Mouse (Mus musculus) frontal cortex, postnatal 36 days (tissue): ENCODE measurements around the gene Ntm.
A peak's percentile ranks its signal among the peaks of the same experiment; 100 is the strongest.

Source experiments
- DNase-seq, 2 experiments: peaks; one replicate each; pipeline ENCODE4 v3.0.0; 2022; ENCODE audit warnings: low spot score in 2 of 2

Ntm gene

DNA sequence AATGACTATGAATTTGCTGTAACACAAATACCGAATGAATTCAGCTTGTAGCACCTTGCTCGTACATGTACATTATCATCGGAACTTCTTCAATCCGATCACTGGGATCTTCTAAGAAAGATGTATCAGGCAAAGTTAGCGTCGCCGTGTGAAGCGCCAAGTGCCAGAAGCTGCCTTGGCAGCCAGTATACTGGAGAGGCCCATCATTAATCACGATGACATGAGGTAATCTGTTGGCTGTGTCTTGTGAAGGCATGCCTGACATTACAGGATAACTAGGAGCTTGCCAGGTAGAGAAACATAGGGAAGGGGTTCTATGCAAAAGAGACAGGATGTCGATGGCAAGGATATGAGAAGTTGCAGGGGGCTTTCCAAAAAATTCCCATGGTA, 376.6 kb downstream of the Ntm start:
- no peak for DNase-seq

DNA sequence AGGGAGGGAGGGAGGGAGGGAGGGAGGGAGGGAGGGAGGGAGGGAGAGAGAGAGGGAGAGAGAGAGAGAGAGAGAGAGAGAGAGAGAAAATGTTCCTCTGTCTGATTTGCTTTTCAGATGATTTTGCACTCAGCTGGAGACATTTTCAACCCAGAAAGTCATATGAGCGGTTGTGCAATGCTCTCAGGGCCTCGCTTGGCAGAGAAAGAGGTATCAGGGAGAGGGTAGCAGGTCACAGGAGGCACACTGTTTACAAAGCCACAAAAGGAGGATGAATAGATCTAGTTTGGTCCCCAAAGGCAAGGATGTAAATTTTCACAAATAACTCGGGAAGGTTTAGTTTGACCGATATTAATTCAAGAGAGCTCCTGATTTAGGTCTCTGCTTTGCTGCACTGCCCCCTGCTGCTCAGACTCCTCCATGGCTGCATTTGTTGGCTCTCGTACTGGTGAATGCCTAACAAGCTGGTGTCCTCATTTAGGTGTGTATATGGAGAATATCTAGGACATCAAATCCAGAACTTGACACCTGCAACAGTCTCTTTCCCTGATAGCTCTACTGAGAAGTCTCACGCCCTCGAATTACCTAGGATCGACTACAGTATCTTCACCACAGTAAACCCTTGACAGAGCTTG, 377.1 kb downstream of the Ntm start:
- DNase-seq: peak; percentile 68 to 83

DNA sequence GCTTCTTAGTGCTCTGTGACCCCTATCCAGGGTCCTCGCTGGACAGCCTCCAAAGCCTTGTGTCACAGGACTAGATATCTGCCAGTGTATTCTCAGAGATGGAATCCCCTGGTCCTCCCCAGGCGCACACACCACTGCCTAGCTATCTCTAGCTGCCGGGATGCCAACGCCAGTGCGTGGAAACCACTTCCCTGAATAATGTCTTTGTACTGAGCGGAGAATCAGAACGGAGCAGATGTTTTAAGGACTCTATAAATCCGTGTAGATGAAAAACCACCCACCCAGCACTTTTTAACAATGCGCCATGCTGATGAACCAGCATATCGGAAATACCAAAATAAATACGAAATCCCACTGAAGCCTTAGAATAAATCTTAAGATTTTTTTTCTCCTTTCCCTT, 384.7 kb downstream of the Ntm start:
- DNase-seq: no peak

DNA sequence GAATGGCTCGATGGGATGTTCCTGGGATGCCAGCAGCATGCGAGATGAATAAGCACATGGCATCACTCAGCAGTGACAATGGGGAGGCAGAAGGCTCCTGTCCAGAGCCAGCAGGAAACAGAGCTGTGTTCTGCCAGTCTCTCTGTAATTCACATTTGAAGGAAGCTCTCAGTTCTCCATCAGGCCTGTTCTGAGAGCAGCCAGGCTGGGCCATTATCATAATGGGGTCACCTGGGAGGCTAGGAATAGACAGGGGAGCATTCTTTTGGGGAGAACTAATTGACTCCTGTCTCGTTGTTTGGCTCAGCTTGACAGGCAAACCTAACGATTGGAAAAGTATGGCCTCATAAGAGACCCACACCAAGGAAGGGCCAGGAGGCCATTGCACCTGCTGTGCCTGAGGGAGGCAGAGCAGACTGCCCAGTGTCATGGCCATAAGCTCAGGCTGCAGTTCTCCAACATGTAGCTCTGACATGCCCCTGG, 386.8 kb downstream of the Ntm start:
- DNase-seq: no peak

DNA sequence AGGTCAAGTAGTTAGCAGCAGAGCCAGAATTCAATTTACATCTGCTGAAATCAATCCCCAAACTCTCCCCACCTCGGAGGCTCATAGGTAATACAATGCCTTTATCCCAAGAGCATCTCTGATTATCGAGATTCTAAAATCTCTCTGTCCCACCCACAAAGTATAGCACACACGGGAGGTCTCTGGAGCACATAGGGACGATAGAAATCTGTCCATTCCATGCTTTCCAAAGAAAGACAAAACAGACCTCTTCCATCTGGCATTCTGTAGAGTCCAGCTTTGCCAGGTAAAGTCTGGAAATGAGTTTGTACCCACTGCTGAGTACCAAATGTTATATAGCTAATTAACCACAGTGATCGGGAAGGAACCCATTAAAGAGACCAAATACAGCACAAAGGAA, 388.4 kb downstream of the Ntm start:
- no peak for DNase-seq

DNA sequence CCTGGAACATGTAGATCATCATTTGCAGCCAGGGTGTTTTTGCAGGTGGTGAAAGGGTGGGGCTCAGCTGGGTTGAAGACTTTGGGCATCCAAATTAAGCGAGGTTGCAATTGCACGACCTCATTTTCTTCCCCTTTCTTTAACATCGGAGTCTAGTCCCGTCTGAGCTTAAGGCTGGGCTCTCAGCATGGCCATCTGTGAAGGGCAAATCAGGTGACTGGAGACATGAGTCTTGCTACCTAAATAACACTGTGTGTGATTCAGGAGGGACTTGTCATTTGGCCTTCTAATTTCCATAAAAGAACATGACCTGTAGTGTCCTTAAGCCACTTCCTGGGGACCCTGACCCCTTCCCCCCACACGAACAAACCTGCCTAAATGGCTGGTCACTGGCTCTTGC, 394.4 kb downstream of the Ntm start:
- no peak for DNase-seq

DNA sequence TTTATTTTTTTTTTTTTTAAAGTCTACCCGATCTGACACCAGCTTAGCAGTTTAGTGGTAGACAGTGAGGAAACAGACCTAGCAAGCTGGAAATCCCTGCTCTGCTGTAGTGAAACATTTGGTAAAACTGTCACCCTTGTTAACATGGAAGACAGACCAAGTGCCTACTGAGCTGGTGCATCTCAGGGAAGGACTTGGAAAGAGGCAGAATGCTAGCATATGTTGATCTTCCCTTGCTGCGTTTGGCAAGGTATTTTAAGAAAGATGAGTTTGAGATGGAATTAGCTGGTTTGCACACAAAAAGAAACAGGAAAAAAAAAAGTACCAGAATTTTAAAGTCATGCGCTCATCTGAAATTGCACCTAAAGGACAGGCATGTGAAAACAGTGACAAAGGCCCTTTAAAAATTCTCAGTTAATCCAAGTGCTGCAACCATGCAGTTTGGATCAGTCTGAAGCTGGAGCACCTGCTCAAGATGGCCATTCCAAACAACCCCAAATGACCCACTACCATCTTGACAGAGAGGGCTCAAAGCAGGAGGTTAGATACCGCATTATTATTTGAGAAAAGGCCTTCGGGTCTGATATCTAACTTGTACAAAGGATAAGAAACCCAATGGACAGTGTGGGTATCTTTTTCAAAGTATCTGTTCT, 400.4 kb downstream of the Ntm start:
- peak in 1 of 2 experiments; percentile 70 for DNase-seq

DNA sequence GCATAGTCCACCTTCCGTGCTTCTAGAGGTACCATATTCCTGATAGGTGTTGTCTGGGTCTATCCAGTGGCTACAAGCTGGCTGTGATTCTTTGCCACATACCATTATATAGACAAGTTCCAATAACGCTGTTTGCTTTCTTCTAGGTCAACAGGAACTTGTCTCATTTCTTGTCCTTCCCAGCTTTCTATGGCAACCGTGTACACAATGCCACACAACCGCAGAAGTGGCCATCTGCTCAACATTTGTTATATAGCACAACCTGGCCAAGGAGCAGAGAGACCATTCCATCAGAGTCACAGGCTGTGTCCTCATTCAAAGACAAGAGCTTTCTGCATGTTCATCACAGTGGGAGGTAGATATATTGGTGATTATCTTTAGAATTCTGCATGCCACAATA, 404.0 kb downstream of the Ntm start:
- no peak for DNase-seq

DNA sequence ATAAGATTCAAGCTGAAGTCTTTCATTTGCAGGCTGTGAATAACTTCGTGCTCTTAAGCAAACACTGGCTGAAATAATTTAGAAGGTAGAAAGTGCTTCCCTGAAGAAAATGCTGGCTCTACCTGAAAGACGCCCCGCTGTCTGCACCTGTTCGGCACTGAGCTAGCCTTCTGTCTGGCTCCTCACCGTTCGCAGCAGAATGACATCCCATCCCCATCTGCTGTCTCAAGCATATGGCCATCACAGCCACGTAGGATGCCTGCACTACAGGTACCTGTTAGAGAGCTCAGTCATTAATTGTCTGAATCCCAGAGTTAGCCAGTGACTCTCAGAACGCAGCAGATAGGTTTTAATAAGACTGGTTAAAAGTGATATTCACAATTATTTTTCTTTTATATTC, 412.4 kb downstream of the Ntm start:
- no peak for DNase-seq

DNA sequence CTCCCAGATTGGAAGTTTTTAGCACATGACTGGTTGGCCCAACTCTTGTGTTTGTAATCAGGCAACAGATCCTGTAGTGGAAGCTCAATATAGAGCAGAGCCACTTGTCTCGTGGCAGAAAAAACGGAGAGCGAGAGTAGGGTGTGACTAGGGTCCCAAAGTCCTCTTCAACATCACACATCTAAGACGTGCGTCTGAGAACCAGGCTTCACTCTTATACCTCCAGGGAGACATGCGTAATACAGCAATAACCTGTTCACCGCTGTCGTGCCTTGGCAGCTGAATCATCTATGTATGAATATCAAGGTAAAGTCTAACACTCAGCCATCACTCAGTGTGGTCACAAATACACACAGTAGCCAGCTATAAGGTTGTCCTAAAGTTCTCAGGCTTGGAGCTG, 412.8 kb downstream of the Ntm start:
- DNase-seq: no peak

DNA sequence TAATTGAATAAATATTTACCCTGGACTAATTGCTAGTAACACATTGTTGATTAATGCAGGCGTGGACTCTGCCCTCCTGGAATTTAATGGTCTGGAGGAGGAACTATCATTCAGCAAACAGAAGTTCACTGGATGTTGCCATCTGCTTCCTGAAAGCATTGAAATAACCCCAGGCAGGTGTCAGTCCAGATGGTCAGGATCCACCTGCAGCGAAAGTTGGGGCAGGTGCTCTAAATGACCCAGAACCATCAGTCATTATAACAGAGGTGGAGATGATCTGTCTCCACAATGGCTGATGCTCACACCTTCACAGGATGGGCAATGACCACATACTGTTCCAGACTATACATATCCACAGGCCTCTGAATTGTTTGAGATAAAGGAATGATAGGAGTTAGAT, 426.5 kb downstream of the Ntm start:
- DNase-seq: no peak

DNA sequence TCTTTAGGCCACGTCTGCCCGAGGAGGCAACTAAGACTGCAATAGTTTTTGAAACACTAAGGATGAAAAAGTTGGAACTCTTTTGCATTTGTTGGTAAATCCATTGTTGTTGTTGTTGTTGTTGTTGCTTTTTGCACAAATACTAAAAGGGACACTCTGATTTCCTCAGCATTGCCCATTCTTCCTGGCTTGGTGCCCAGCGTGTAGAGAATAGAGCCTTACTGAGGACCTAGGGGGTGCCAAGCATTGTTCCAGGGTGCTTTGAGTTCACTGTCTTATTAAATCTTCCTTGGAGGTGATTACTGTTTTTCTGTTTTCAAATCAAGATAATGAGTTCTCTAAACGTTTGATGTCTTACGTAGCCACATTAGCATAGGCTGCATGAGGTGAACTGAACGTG, 428.2 kb downstream of the Ntm start:
- DNase-seq: no peak

DNA sequence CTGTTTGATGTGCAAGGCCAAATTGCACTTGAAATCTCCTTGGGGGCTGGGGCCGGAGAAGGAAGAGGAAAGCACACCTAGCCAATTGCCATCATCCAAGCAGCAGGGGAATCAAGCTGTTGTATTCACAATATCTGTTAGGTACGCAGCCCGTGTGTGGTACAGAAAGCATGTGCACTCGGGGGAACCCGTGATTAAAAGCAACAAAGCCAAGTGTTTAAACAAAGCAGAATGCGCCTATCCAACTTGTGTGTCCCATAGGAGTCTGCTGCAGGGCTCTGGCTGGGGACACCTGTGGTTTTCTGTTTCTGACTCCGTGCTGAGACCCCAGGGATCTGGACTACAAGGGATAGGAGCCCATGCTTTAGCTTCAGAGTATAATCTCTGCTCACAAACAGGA, 428.6 kb downstream of the Ntm start:
- DNase-seq: no peak

DNA sequence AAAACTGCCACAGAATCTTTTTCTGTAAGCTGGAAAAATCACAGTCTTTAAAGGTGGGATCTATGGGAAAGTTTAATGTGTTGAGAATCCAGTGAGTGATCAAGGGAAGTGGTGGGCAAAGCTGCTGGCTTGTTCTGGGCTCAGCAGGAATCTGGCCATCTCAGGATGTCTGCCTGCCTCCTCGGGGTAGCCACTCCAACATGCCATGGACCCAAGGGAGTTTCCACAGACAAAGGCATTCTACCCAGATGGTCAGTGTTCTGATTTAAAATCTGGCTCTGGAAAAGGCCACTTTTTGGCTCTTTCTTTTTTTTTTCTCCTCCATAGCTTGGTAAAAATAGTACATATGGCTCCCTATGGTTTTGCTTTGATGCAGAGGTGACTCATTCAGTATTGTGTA, 429.4 kb downstream of the Ntm start:
- no peak for DNase-seq

DNA sequence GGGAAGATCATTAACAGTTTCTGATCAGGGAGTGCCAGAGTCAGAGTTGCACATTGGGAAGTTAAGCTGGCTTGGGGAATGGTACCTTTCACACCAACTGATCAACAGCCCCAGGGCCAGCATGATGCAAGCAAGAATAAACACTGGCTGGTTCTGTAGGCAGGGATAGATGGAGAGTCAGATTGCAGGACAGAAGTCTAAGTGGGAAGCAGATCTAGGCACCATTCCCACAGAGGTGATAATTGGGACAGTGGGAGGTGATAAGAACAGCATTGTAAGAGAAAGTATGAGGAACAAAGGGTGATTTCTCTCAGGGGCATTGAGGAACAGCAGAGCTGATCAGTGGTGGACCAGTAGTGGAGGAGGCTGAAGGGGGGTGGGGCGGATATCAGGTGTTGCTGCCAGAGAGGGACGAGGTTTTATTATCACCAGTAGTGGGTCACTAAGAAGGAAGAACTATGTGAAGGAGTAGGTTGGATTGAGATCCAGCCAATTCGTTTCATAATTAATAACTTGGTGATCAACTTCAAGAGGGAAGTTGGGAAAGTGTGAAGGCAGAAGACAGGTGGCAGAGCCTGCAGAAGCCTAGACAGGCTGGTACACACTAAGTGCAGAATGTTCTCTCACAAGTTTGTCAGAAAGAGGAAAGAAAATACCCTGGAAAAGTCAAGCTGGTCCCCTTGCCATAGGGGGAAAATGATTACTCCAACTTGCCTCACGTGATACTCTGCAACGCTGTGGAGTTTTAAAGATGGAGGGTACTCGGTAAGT, 431.6 kb downstream of the Ntm start:
- DNase-seq: no peak

DNA sequence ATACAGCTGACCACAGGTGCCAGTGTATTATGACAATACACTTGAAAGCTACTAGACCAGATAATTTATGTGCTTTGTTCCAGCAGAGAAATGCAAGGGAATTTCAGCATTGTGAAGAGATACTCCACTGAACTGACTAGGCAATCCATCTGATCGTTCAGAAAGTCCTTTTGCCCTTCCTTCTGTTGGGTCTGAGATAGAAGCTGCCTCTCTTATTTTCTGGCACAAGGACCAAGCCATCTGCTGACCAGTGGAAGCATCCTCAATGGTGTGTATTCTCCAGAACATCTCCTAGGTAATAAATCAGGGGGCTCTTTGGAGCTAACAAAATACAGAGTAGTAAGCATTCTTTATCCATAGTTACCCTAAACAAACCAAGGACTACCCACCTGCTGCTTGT, 438.8 kb downstream of the Ntm start:
- DNase-seq: no peak

DNA sequence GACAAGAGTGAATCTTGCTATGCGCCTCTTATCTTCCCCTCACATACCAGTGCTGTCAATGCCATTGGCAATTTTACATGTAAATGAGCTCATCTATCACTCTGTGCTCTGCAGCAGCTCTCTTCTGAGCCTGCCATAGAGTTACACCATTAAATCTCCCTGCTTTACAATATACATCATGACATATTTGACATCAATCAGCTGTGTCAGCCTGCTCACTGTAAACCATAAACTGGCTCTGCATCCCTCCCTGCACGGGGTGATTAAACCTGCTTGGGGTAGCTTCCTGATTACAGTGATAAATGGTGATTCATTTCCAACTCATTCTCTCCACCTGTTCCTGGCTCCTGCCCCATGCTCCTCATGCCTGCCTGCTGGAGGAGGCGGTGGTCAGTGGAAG, 439.7 kb downstream of the Ntm start:
- DNase-seq: no peak

DNA sequence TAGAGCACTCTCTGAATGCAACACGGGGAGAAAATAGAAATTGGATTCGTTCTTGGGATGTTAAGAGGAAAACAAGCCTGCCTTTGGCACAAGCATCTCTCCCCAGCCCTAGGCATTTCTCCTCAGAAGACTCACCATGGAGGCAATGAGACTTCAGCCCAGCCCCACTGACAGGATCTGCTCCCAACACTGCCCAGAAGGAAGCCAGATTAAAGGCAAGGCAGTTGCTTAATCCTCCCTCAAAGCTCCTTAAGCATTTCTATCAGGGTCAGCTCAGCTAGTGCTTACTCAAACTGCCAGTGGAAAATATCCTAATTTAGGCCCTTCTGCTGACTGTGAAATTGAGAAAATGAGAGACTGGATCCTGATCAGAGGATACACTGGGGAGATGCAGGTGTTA, 443.8 kb downstream of the Ntm start:
- DNase-seq: peak in 1 of 2 experiments; percentile 15

DNA sequence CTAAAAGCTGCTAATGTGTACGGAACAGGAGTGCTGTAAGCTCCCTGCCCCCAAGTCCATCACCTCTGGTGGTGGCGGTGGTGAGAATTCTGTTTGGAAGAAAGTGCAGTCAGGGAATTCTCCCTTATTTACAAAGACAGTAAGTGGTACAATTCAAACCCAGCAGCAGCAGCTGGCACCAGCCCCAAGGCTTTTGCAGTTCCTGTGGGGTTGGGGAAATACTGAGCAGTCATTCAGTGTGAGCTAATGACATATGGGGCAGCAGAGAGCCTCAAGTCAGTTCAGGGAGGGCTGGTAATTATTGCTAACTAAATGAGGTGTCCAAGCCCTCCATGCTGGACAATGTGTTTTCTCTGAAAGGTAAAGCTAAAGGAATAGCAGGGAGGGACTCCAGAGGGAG, 446.3 kb downstream of the Ntm start:
- no peak for DNase-seq

DNA sequence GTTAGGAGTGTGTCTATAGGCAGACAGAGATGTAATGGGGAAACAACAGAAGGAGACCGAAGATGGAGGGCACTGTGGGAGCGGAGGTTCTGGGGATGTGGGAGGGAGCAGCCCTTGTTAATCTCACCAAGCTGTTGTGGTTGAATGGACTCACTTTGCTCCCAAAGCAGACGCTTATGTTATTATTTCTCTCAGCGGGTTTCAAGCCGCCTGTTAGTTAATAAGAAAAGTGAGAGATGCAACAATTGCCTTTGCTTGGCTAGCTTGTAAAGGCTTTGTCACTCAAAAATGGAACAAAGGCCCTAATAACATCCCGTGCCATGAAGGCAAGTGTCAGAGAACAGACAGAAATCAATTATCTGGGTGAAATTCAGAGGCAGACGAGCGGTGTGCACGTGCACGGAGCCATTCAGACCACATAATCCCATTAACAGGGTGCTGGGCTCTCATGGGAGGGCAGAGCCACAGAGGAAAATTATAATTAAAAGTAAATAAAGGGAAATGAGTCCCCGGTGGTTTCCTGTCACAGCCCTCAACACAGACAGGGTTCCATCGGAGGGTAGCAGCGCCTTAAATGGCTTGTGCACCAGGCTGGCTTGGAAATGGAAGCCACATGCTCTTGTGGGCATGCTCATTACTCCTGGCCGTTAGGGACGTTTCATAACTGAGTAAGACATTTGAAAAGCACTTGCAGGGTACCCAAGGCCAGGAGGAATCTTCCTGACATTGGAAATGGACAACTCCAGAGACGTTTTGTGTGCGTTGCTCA, 448.2 kb downstream of the Ntm start:
- DNase-seq: no peak

DNA sequence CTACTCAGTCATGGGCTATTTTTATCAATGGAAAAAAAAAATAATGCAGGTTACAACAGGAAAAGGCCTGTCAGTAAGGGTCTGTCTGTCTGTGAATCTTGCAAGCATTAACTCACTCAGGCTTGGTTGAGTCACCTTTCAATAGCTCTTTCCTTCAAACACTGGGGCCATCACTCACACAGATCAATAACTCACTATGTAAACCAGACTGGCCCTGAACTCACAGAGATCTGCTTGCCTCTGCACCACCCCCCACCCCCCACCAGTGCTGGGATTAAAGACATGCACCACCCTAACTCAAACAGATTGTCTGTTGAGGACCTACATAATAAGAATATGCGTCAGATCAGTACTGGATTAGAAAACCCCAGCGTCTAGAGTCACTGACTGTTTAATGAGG, 466.9 kb downstream of the Ntm start:
- no peak for DNase-seq

DNA sequence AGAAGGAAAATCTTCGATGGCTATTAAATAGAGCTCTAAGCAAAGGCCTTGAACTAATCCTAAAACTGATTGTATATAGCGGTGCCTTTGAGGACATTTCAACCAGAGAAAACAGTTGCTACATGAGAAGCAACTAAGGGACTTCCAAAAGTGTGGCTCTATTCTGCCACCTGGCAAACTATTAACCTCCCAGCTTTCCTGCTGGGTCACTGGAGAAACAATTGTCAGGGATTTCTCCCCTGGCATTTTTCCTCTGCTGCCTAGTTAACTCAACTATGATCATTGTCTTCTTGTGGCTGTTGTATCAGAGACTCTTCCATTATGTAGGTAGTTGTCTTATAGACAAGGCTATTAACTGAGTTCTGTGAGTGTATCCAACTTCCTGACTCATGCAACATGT, 480.7 kb downstream of the Ntm start:
- DNase-seq: no peak
